Mouse (Mus musculus): Measurements from ENCODE around the gene E2f6. TPM values are rescaled to one million over a fixed set of nuclear protein-coding genes. Genes with fewer than 3 reads are reported as not detected.

E2f6 gene
- total and polyA plus RNA-seq, 3 experiments, result 35.4 to 67.0 TPM; not detected in 1

DNA sequence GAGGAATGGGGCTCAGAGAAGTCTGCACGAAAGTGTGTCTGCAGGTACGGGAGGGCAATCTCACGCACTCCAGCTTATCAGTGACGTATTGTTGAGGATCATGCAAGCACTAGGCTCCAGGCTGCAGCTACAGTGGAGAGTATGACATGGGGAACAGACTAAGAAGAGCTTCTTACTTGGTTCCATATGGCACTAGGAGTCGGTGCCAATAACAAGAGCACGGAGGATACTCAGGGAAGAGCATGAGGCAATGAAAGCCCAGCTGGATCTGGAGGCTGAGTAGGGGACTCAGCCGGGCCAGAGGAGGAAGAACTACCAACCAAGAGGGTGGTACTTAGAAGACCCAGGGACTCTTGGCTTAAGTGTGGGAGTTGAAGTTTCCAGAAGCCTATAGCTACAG, 62.8 kb downstream of the E2f6 start:
- Histone ChIP-seq H3K4me3 (ENCODE audit: control insufficient read depth in 1 of 2, insufficient read depth in 1 of 2, low read depth in 2 of 2, low read length in 2 of 2) (no peak overlapping the region), H3K9me3 (replicated peaks; ENCODE audit: insufficient read depth, low read length) (no peaks in the 10 kb centered on the region), H3K27me3 (ENCODE audit: control insufficient read depth in 1 of 2, insufficient read depth in 2 of 2, low read length in 2 of 2) (peaks cover 0 to 1% of the 10 kb centered on the region in 2 experiments; a peak in 1 of 4 replicates), H3K27ac (ENCODE audit: control insufficient read depth, low read depth, low read length) (no peak overlapping the region), H3K4me1 (ENCODE audit: control insufficient read depth in 1 of 2, insufficient read depth in 2 of 2, low read length in 2 of 2) (no peaks in the 10 kb centered on the region), H3K79me2 (ENCODE audit: control insufficient read depth, insufficient read depth, low read length, poor library complexity) (no peaks in the 10 kb centered on the region), H3K9ac (ENCODE audit: control insufficient read depth, low read depth, low read length, poor library complexity, severe bottlenecking) (no peak overlapping the region), H3K36me3 (ENCODE audit: control insufficient read depth in 1 of 2, insufficient read depth in 2 of 2, low read length in 2 of 2) (no peaks in the 10 kb centered on the region)
- TF ChIP-seq SMC3 (IDR thresholded peaks at IDR 0.05; ENCODE audit: low read depth, low read length) (no peak), ZKSCAN1 (IDR thresholded peaks at IDR 0.05; ENCODE audit: low read depth, low read length) (no peak), POLR2AphosphoS2 (IDR thresholded peaks at IDR 0.05; ENCODE audit: low read length) (no peak), NELFE (IDR thresholded peaks at IDR 0.05; ENCODE audit: low read depth, low read length) (no peak), ETS1 (IDR thresholded peaks at IDR 0.05; ENCODE audit: low read depth, low read length) (no peak), GATA1 (IDR thresholded peaks at IDR 0.05; ENCODE audit: low read depth, low read length) (no peak), E2F4 (IDR thresholded peaks at IDR 0.05; ENCODE audit: borderline replicate concordance, low read depth, low read length) (no peak), NRF1 (IDR thresholded peaks at IDR 0.05; ENCODE audit: insufficient read depth, low read depth, low read length, poor library complexity, severe bottlenecking) (no peak), POLR2AphosphoS5 (IDR thresholded peaks at IDR 0.05; ENCODE audit: borderline replicate concordance, low read depth, low read length) (no peak), CTCF (IDR thresholded peaks at IDR 0.05 in 2 of 3, conservative IDR thresholded peaks at IDR 0.05 in 1 of 3; ENCODE audit: control insufficient read depth in 1 of 3, insufficient read depth in 1 of 3, low read depth in 2 of 3, low read length in 3 of 3, poor library complexity in 1 of 3, severe bottlenecking in 1 of 3) (no peak), ZNF384 (IDR thresholded peaks at IDR 0.05; ENCODE audit: low read depth, low read length) (no peak), JUND (IDR thresholded peaks at IDR 0.05; ENCODE audit: low read depth, low read length) (no peak), BHLHE40 (IDR thresholded peaks at IDR 0.05; ENCODE audit: borderline replicate concordance, low read depth, low read length) (no peak)
- no peak for DNase-seq (ENCODE audit: low read depth, low spot score)

DNA sequence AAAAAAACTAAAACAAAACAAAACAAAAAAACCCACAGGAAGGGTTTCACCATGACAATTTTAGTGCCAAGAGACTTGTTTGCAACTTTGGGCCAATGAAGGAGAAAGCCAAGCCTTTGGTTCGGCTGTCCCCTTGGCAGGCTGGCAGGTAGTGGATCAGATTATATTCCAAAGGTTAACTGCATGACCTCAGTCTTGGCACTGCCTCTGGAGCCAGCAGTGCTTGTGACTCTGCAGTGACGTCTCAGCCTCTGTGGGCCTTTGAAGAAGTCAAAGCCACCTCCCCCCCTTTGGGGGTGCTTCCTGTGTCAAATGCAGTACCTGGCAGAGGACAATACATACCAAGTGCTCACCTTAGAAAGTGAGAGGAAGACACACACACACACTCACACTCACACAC, 63.3 kb downstream of the E2f6 start:
- H3K36me3 ChIP-seq (ENCODE audit: control insufficient read depth in 1 of 2, insufficient read depth in 2 of 2, low read length in 2 of 2), result no peaks in the 10 kb centered on the region
- no peaks in the 10 kb centered on the region for H3K4me1 ChIP-seq (ENCODE audit: control insufficient read depth in 1 of 2, insufficient read depth in 2 of 2, low read length in 2 of 2)
- TF ChIP-seq USF1 (IDR thresholded peaks at IDR 0.05; ENCODE audit: low read depth, low read length) (no peak), NRF1 (IDR thresholded peaks at IDR 0.05; ENCODE audit: insufficient read depth, low read depth, low read length, poor library complexity, severe bottlenecking) (no peak)
- H3K27me3 ChIP-seq (ENCODE audit: control insufficient read depth in 1 of 2, insufficient read depth in 2 of 2, low read length in 2 of 2), result peaks cover 0 to 1% of the 10 kb centered on the region in 2 experiments; a peak in 1 of 4 replicates
- DNase-seq (ENCODE audit: low read depth, low spot score), result no peak
- no peak overlapping the region for H3K27ac ChIP-seq (ENCODE audit: control insufficient read depth, low read depth, low read length)
- H3K9ac ChIP-seq (ENCODE audit: control insufficient read depth, low read depth, low read length, poor library complexity, severe bottlenecking), result no peak overlapping the region
- no peak overlapping the region for H3K4me3 ChIP-seq (ENCODE audit: control insufficient read depth in 1 of 2, insufficient read depth in 1 of 2, low read depth in 2 of 2, low read length in 2 of 2)
- H3K79me2 ChIP-seq (ENCODE audit: control insufficient read depth, insufficient read depth, low read length, poor library complexity), result no peaks in the 10 kb centered on the region
- no peaks in the 10 kb centered on the region for H3K9me3 ChIP-seq (replicated peaks; ENCODE audit: insufficient read depth, low read length)

DNA sequence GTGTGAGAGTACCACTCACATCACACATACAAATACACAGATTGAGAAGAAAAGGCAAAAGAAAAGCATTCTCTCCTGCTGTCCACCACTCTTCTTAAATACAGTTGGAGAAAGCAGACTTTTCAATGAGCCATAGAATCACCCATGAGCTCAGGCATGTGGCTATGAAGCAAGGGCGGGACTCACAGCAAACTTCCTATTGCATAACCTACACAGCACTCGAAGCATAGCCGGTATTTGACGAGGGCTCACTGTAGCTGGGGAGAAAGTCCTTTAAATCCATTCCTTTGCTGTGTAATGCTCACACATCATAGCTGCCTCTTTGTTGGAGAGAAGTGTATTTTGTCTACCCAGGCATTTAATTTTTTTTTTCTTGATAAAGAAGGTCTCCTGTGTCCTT, 64.5 kb downstream of the E2f6 start:
- no peak overlapping the region for H3K27ac ChIP-seq (ENCODE audit: control insufficient read depth, low read depth, low read length)
- DNase-seq (ENCODE audit: low read depth, low spot score), result no peak
- no peak overlapping the region for H3K9ac ChIP-seq (ENCODE audit: control insufficient read depth, low read depth, low read length, poor library complexity, severe bottlenecking)

More for the DNA sequence above, 64.5 kb downstream of the E2f6 start:
- no peaks in the 10 kb centered on the region for H3K4me1 ChIP-seq (ENCODE audit: control insufficient read depth in 1 of 2, insufficient read depth in 2 of 2, low read length in 2 of 2)
- H3K27me3 ChIP-seq (ENCODE audit: control insufficient read depth in 1 of 2, insufficient read depth in 2 of 2, low read length in 2 of 2), result peaks cover 0 to 1% of the 10 kb centered on the region in 2 experiments; a peak in 1 of 4 replicates
- H3K4me3 ChIP-seq (ENCODE audit: control insufficient read depth in 1 of 2, insufficient read depth in 1 of 2, low read depth in 2 of 2, low read length in 2 of 2), result no peak overlapping the region
- H3K79me2 ChIP-seq (ENCODE audit: control insufficient read depth, insufficient read depth, low read length, poor library complexity), result no peaks in the 10 kb centered on the region
- no peaks in the 10 kb centered on the region for H3K36me3 ChIP-seq (ENCODE audit: control insufficient read depth in 1 of 2, insufficient read depth in 2 of 2, low read length in 2 of 2)
- no peak for TF ChIP-seq POLR2A (IDR thresholded peaks at IDR 0.05; ENCODE audit: control insufficient read depth in 1 of 2, insufficient read depth in 1 of 2, low read depth in 1 of 2, low read length in 2 of 2, poor library complexity in 1 of 2)
- no peak for TF ChIP-seq UBTF (IDR thresholded peaks at IDR 0.05; ENCODE audit: borderline replicate concordance, insufficient read depth, low read depth, low read length)
- TF ChIP-seq NRF1 (IDR thresholded peaks at IDR 0.05; ENCODE audit: insufficient read depth, low read depth, low read length, poor library complexity, severe bottlenecking), result no peak
- no peak for TF ChIP-seq CHD1 (IDR thresholded peaks at IDR 0.05; ENCODE audit: low read depth, low read length)
- no peak for TF ChIP-seq ELF1 (IDR thresholded peaks at IDR 0.05; ENCODE audit: low read depth, low read length)
- no peak for TF ChIP-seq MAZ (IDR thresholded peaks at IDR 0.05; ENCODE audit: low read depth, low read length)
- TF ChIP-seq CHD2 (IDR thresholded peaks at IDR 0.05; ENCODE audit: low read length), result no peak
- TF ChIP-seq GABPA (IDR thresholded peaks at IDR 0.05; ENCODE audit: low read depth, low read length), result no peak
- TF ChIP-seq BHLHE40 (IDR thresholded peaks at IDR 0.05; ENCODE audit: borderline replicate concordance, low read depth, low read length), result no peak
- no peak for TF ChIP-seq ETS1 (IDR thresholded peaks at IDR 0.05; ENCODE audit: low read depth, low read length)
- TF ChIP-seq ZC3H11A (IDR thresholded peaks at IDR 0.05; ENCODE audit: low read depth, low read length), result no peak
- no peak for TF ChIP-seq GATA1 (IDR thresholded peaks at IDR 0.05; ENCODE audit: low read depth, low read length)
- TF ChIP-seq ZNF384 (IDR thresholded peaks at IDR 0.05; ENCODE audit: low read depth, low read length), result no peak
- TF ChIP-seq POLR2AphosphoS5 (IDR thresholded peaks at IDR 0.05; ENCODE audit: borderline replicate concordance, low read depth, low read length), result no peak
- TF ChIP-seq MAFK (IDR thresholded peaks at IDR 0.05; ENCODE audit: borderline replicate concordance, low read depth, low read length), result no peak
- TF ChIP-seq RAD21 (IDR thresholded peaks at IDR 0.05; ENCODE audit: low read depth, low read length), result no peak
- no peak for TF ChIP-seq MAX (IDR thresholded peaks at IDR 0.05; ENCODE audit: low read length)
- no peaks in the 10 kb centered on the region for H3K9me3 ChIP-seq (replicated peaks; ENCODE audit: insufficient read depth, low read length)
